Mouse (Mus musculus) megakaryocyte, embryonic 14.5 days (primary cell): ENCODE data around the gene Rbbp8nl. TPM values are rescaled to one million over a fixed set of nuclear protein-coding genes. Genes with fewer than 3 reads are reported as not detected.

Experiments
- H3K27me3 ChIP-seq: replicated peaks from 2 replicates; pipeline ENCODE3; 2012; ENCODE audit warnings: inconsistent platforms
- H3K36me3 ChIP-seq: replicated peaks from 2 replicates; pipeline ENCODE3; 2012; ENCODE audit warnings: low read length, inconsistent platforms, mixed read lengths
- H3K4me1 ChIP-seq: 2 replicates; pipeline ENCODE4 v1.6.1; 2012; ENCODE audit warnings: inconsistent platforms
- H3K4me3 ChIP-seq: replicated peaks from 2 replicates; pipeline ENCODE3; 2012; ENCODE audit warnings: moderate library complexity, mild to moderate bottlenecking, inconsistent platforms
- H3K9me3 ChIP-seq: 2 replicates; pipeline ENCODE4 v1.6.1; 2012; ENCODE audit warnings: inconsistent platforms
- FLI1 ChIP-seq: IDR thresholded peaks from 2 replicates; pipeline ENCODE4 v1.6.1; 2012; ENCODE audit warnings: low read length, inconsistent platforms, mixed read lengths
- GATA1 ChIP-seq: IDR thresholded peaks from 3 replicates; pipeline ENCODE4 v1.6.1; 2012; ENCODE audit warnings: mixed read lengths, low read length, inconsistent platforms, borderline replicate concordance
- polyA plus RNA-seq: library from polyadenylated mRNA; stranded (reverse); fragments of >175 nt; gene quantifications from 2 replicates; pipeline ENCODE4 v1.2.3, GENCODE M21; 2012; ENCODE audit warnings: low replicate concordance; ENCODE audit not compliant: insufficient read depth

The Rbbp8nl gene
- polyA plus RNA-seq, 1 experiment, result not detected

- Histone ChIP-seq H3K4me1 (peaks cover 26% of the 10 kb centered on the region), H3K27me3 (peaks cover 74% of the 10 kb centered on the region), H3K36me3 (no peaks in the 10 kb centered on the region), H3K4me3 (no peak overlapping the region), H3K9me3 (no peaks in the 10 kb centered on the region)
- TF ChIP-seq GATA1, result no peak
- TF ChIP-seq FLI1, result no peak
Measured at GRCm38 (mm10) chr2:180291566-180291965, 1.9 kb upstream of the Rbbp8nl start.

- TF ChIP-seq FLI1 (no peak), GATA1 (no peak)
- peaks cover 26% of the 10 kb centered on the region for H3K4me1 ChIP-seq
- no peaks in the 10 kb centered on the region for H3K9me3 ChIP-seq
- peaks cover 79% of the 10 kb centered on the region for H3K27me3 ChIP-seq
- H3K36me3 ChIP-seq, result no peaks in the 10 kb centered on the region
- peak overlapping the region; percentile 15 for H3K4me3 ChIP-seq
Measured at GRCm38 (mm10) chr2:180290503-180290902, 824 bp upstream of the Rbbp8nl start.

GRCm38 (mm10) chr2:180288966-180289365, 713 bp downstream of the Rbbp8nl start:
- Histone ChIP-seq H3K9me3 (no peaks in the 10 kb centered on the region), H3K4me1 (peaks cover 26% of the 10 kb centered on the region), H3K36me3 (no peaks in the 10 kb centered on the region), H3K4me3 (peak overlapping the region; percentile 4), H3K27me3 (peaks cover 88% of the 10 kb centered on the region)
- TF ChIP-seq FLI1 (no peak), GATA1 (no peak)

- H3K4me1 ChIP-seq, result peaks cover 52% of the 10 kb centered on the region
- TF ChIP-seq FLI1 (no peak), GATA1 (no peak)
- no peak overlapping the region for H3K4me3 ChIP-seq
- H3K9me3 ChIP-seq, result no peaks in the 10 kb centered on the region
- H3K36me3 ChIP-seq, result no peaks in the 10 kb centered on the region
- H3K27me3 ChIP-seq, result peaks cover 44% of the 10 kb centered on the region
Measured at GRCm38 (mm10) chr2:180279321-180279720, 10.4 kb downstream of the Rbbp8nl start.

GRCm38 (mm10) chr2:180277773-180278320, 11.8 kb downstream of the Rbbp8nl start:
- H3K4me3 ChIP-seq, result no peak overlapping the region
- TF ChIP-seq GATA1, result no peak
- no peak for TF ChIP-seq FLI1
- peaks cover 55% of the 10 kb centered on the region for H3K4me1 ChIP-seq
- H3K27me3 ChIP-seq, result peaks cover 29% of the 10 kb centered on the region
- no peaks in the 10 kb centered on the region for H3K9me3 ChIP-seq
- no peaks in the 10 kb centered on the region for H3K36me3 ChIP-seq

- TF ChIP-seq FLI1, result no peak
- TF ChIP-seq GATA1, result no peak
- Histone ChIP-seq H3K27me3 (peaks cover 22% of the 10 kb centered on the region), H3K4me3 (peak overlapping the region; percentile 91), H3K36me3 (no peaks in the 10 kb centered on the region), H3K9me3 (no peaks in the 10 kb centered on the region), H3K4me1 (peaks cover 64% of the 10 kb centered on the region)
Measured at GRCm38 (mm10) chr2:180276851-180277259, 12.8 kb downstream of the Rbbp8nl start.

- peaks cover 17% of the 10 kb centered on the region for H3K27me3 ChIP-seq
- no peak for TF ChIP-seq GATA1
- TF ChIP-seq FLI1, result no peak
- peak overlapping the region; percentile 91 for H3K4me3 ChIP-seq
- H3K36me3 ChIP-seq, result no peaks in the 10 kb centered on the region
- H3K4me1 ChIP-seq, result peaks cover 69% of the 10 kb centered on the region
- no peaks in the 10 kb centered on the region for H3K9me3 ChIP-seq
Measured at GRCm38 (mm10) chr2:180276385-180276784, 13.3 kb downstream of the Rbbp8nl start.

- Histone ChIP-seq H3K4me3 (peak overlapping the region; percentile 91), H3K27me3 (peaks cover 14% of the 10 kb centered on the region), H3K4me1 (peaks cover 73% of the 10 kb centered on the region), H3K36me3 (peaks cover 2% of the 10 kb centered on the region), H3K9me3 (no peaks in the 10 kb centered on the region)
- TF ChIP-seq GATA1 (no peak), FLI1 (no peak)
Measured at GRCm38 (mm10) chr2:180275836-180276235, 13.8 kb downstream of the Rbbp8nl start.

GRCm38 (mm10) chr2:180274523-180274922, 15.2 kb downstream of the Rbbp8nl start:
- peaks cover 84% of the 10 kb centered on the region for H3K4me1 ChIP-seq
- H3K4me3 ChIP-seq, result no peak overlapping the region
- H3K27me3 ChIP-seq, result peaks cover 5% of the 10 kb centered on the region

GRCm38 (mm10) chr2:180273394-180274244, 16.1 kb downstream of the Rbbp8nl start, which contains the start of gene Cables2:
Gene Cables2, minus strand, starts transcription at chr2:180273496.
- H3K4me1 ChIP-seq, result peaks cover 91% of the 10 kb centered on the region
- TF ChIP-seq FLI1 (no peak), GATA1 (peak; percentile 97)
- H3K4me3 ChIP-seq, result peak within 1 kb of the TSS; percentile 97

More at GRCm38 (mm10) chr2:180274523-180274922, 15.2 kb downstream of the Rbbp8nl start:
- Histone ChIP-seq H3K9me3 (no peaks in the 10 kb centered on the region), H3K36me3 (peaks cover 15% of the 10 kb centered on the region)
- no peak for TF ChIP-seq FLI1
- no peak for TF ChIP-seq GATA1

More at GRCm38 (mm10) chr2:180273394-180274244, 16.1 kb downstream of the Rbbp8nl start, which contains the start of gene Cables2:
- Histone ChIP-seq H3K36me3 (peaks cover 24% of the 10 kb centered on the region), H3K9me3 (no peaks in the 10 kb centered on the region), H3K27me3 (peaks cover 3% of the 10 kb centered on the region)
